Mouse (Mus musculus) cortical plate, adult 2 months (tissue): ENCODE data around the gene Myo1f. TPM values are rescaled to one million over a fixed set of nuclear protein-coding genes. Genes with fewer than 3 reads are reported as not detected.
"Not testable (repeated sequence)": the region's sequence is repeated elsewhere in the genome, so short reads cannot be mapped to it uniquely, and the experiment has no call there.

ENCODE experiments used
- H3K27ac ChIP-seq: fragments of 200-500 bp; 2 replicates; pipeline ENCODE4 v1.5.1; 2012; ENCODE audit warnings: low read length, control low read depth, inconsistent platforms; ENCODE audit not compliant: insufficient read depth
- H3K4me1 ChIP-seq: fragments of 200-500 bp; 2 replicates; pipeline ENCODE4 v1.6.1; 2011; ENCODE audit warnings: low read length; ENCODE audit not compliant: control insufficient read depth, insufficient read depth
- H3K4me3 ChIP-seq: fragments of 200-500 bp; 2 replicates; pipeline ENCODE4 v1.5.1; 2011; ENCODE audit warnings: mild to moderate bottlenecking, low read length, control low read depth; ENCODE audit not compliant: insufficient read depth
- CTCF ChIP-seq: fragments of 200-500 bp; IDR thresholded peaks from 2 replicates; pipeline ENCODE4 v1.5.1; 2011; ENCODE audit warnings: mild to moderate bottlenecking, control low read depth, low read length; ENCODE audit not compliant: insufficient read depth; ENCODE audit errors: extremely low read depth
- POLR2A ChIP-seq: fragments of 200-500 bp; IDR thresholded peaks from 2 replicates; pipeline ENCODE4 v1.6.1; 2011; ENCODE audit warnings: mild to moderate bottlenecking, low read length, control low read depth; ENCODE audit not compliant: insufficient read depth; ENCODE audit errors: extremely low read depth
- polyA plus RNA-seq: library from polyadenylated mRNA; depleted of rRNA; stranded (reverse); fragments of >200 nt; gene quantifications from 2 replicates; pipeline ENCODE4 v1.2.3, GENCODE M21; 2012

Myo1f gene
- polyA plus RNA-seq, 1 experiment, result 2.4 TPM

DNA sequence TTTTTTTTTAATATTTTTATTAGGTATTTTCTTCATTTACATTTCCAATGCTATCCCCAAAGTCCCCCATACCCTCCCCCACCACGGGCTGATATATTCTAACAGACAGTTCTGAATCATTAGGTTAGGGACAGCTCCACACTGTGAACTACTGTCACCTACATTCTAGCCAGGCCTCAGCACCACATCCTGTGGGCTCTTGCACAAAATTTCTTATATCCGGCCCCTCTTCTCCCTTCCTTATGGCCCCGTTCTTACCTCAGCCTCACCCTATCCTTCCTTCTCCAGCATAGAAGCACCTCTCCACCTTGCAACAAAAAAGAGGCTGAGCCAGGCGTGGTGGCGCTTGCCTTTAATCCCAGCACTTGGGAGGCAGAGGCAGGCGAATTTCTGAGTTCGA lies 55.0 kb downstream of the Myo1f start:
- Histone ChIP-seq H3K4me3 (no peak overlapping the region), H3K4me1 (no peaks in the 10 kb centered on the region), H3K27ac (no peak overlapping the region)
- TF ChIP-seq CTCF (no peak), POLR2A (no peak)

DNA sequence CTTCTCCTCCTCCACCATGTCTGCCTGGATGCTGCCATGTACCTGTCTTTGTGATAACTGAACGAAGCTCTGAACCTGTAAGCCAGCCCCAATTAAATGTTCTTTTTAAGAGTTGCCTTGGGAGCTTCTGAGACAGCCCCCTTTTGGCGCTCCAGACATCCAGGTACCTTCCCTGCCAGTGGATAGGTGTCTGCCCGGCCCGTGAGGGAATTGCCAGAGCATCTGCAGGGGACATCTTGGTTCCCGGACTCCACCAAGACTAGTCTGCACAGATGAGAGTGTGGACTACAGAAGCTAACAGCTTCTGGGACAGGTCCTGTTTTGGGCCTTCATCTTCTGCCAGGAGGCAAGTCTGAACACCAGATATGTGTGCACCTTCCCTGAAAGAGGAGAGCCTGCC lies 58.2 kb downstream of the Myo1f start:
- H3K27ac ChIP-seq, H3K4me3 ChIP-seq, H3K4me1 ChIP-seq: not testable (repeated sequence)

- Histone ChIP-seq H3K4me1 (peaks cover 6% of the 10 kb centered on the region), H3K27ac (no peak overlapping the region), H3K4me3 (no peak overlapping the region)
- TF ChIP-seq CTCF (no peak), POLR2A (no peak)
Measured at GRCm38 (mm10) chr17:33627281-33627680, 71.8 kb downstream of the Myo1f start.

DNA sequence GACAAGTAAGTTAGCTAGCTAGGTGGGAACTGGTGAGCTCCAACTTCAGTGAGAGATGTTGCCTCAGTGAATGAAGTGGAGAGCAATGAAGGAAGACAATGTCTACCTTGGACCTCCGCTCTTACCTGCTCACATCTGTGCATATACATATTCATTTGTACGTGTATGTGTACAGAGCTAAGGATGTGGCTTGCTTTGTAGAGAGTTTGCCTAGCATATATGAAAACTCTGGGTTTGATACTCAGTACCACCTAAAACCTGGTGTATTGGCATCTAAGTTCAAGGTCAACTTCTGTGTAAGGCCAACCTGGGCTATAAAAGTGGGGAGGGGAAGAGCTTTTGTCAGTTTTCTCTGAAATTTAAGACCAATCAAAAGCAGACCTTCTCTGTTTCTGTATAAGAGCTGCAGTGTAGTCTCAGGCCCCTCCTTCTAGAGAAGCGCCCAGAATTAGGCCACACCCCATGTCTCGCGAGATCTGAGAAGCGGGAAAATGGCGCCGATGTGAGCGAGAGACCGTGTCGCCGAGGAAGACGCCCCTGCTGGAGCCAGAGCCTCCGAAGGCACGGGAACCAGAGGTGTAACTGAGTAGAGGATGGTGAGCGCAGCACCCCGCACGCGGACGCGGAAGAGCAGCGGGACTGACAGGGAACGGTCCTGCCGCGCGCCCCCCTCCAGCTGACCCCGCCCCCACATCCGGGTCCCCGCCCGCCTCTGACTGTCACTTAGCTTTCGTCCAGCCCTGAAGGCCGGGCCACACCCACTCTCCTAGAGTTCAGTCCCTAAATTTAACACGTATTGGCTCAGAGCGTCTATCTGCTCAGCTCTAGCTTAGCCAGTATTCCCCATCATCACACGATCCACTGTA lies 73.3 kb downstream of the Myo1f start, which contains the start of gene Zfp414:
TSS of gene Zfp414 (plus strand) at position 470 of the 866 bp plus-strand sequence.
- Histone ChIP-seq H3K4me3 (peak within 1 kb of the TSS; percentile 79), H3K4me1 (peaks cover 6% of the 10 kb centered on the region), H3K27ac (peak within 1 kb of the TSS; percentile 85)
- TF ChIP-seq POLR2A, result peak; percentile 84; the same call in 1 of the 2 replicates
- no peak for TF ChIP-seq CTCF

DNA sequence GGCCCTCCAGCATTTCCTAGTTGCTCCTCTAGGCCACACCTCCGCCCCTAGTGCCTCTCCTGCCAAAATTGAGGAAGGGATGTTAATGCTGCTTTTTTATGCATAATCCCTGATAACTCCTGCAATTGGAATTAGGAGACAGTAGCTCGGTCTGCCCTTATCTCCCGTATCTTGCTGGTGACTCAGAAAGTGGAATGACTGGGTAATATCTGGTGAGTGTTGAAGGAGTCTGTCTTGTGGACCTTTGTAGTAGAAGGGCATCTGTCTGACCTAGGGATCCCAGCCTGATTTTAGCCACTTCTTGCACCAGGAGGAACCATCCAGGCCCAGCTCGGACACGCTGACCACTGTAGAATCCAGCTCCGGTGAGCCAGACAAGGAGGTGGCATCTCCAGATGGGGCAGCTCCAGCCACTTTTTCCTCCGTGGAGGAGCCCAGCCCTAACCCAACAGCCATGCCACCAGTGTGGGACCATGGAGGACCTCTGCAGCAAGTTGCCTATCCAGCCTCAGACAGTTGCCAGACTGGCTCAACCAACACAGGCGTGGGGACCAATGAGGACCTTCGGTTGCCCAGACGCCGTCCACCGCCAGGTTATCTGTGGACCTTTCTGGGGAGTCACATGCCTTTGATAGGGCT lies 74.1 kb downstream of the Myo1f start:
- Histone ChIP-seq H3K4me1 (peaks cover 6% of the 10 kb centered on the region), H3K27ac (peak overlapping the region; percentile 19)
- TF ChIP-seq POLR2A, result no peak
- TF ChIP-seq CTCF, result no peak

DNA sequence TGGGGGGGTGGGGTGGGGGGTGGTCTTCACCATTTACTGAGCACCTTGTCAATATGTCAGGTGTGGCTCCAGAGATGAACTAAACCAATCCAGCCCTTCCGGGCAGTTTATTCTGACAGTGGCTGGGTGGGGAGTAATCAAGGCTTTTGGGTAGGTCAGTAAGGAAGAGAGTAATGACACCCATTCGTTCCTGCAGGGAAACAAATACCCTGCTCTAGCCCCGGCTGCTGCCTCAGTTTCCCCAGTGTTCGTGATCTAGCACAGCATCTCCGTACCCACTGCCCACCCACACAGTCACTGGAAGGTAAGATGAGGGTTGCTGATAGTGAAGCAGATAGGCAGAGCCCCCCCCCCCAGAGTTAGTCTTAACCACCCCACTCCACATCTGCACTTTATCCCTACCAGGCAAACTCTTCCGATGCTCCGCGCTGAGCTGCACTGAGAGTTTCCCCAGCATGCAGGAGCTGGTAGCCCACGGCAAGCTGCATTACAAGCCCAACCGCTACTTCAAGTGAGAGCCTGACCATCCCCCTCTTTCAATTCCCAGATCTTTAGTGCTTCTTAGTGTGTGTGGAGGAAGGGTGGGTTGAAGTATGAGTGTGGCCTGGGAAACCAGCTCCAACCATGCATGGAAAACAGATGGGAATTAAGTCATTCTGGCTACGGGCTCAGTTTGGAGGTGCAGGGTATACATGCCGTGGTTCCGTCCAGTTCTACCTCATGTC lies 74.8 kb downstream of the Myo1f start:
- Histone ChIP-seq H3K4me3 (no peak overlapping the region; the same call in 1 of the 2 replicates), H3K27ac (no peak overlapping the region), H3K4me1 (peaks cover 6% of the 10 kb centered on the region)
- TF ChIP-seq POLR2A (no peak), CTCF (no peak)

More for the DNA sequence above, 74.1 kb downstream of the Myo1f start:
- H3K4me3 ChIP-seq, result peak overlapping the region; percentile 79

DNA sequence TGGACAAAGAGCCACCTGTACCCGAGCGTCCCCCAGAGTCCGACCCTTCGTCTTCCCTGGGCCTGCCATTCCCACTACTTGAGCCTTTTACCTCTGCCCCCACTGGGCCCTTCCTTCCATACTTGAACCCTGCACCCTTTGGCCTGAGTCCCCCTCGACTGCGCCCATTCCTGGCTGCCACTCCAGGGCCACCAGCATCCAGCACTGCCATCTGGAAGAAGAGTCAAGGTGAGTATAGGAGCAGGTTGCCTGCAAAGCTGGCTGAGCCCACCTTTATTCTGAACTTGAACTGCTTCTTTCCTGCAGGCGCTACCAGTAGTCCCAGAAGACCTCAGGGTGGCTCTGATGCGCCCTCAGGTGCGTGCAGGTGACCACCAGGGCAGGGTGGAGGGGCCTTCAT lies 75.7 kb downstream of the Myo1f start:
- TF ChIP-seq CTCF, result no peak
- TF ChIP-seq POLR2A, result 0 out of 2 replicates have a peak, but pooled peaks have one; percentile 1
- peaks cover 6% of the 10 kb centered on the region for H3K4me1 ChIP-seq
- H3K27ac ChIP-seq, result no peak overlapping the region
- no peak overlapping the region for H3K4me3 ChIP-seq

GRCm38 (mm10) chr17:33631796-33632195 lies 76.3 kb downstream of the Myo1f start:
- Histone ChIP-seq H3K4me1 (peaks cover 6% of the 10 kb centered on the region), H3K27ac (no peak overlapping the region), H3K4me3 (no peak overlapping the region)
- TF ChIP-seq CTCF (no peak), POLR2A (no peak)

GRCm38 (mm10) chr17:33637038-33637437 lies 81.5 kb downstream of the Myo1f start:
- TF ChIP-seq CTCF (no peak), POLR2A (no peak)
- Histone ChIP-seq H3K27ac (peak overlapping the region; percentile 33; the same call in 1 of the 2 replicates), H3K4me1 (no peaks in the 10 kb centered on the region; the same call in 1 of the 2 replicates), H3K4me3 (no peak overlapping the region)
